Mouse (Mus musculus) fat pad, adult 2 months (tissue): ENCODE measurements around the gene Sync.

Experiments used
- DNase-seq: peaks from one replicate; pipeline ENCODE4 v3.0.0-alpha.2; 2011; ENCODE audit warnings: low read depth, low spot score; ENCODE audit errors: extremely low read depth

Sync gene

GRCm38 (mm10) chr4:129357613-129358163 is 70.3 kb downstream of the Sync start:
- no peak for DNase-seq
